Mouse (Mus musculus) neural tube, embryonic 12.5 days (tissue): ENCODE measurements around the gene Eef1g. TPM values are rescaled to one million over a fixed set of nuclear protein-coding genes. Genes with fewer than 3 reads are reported as not detected.
"Not testable (repeated sequence)": the region's sequence is repeated elsewhere in the genome, so short reads cannot be mapped to it uniquely, and the experiment has no call there.

Experiments used
- ATAC-seq: fragments of 200-750 bp; cut with Nextera tagmentation; 2 replicates; pipeline ENCODE4 v1.8.0; 2017; ENCODE audit warnings: low read depth, mild to moderate bottlenecking, moderate TSS enrichment, moderate library complexity; ENCODE audit not compliant: low FRiP score
- H3K27ac ChIP-seq: fragments of 300-500 bp; sonication (generic); 2 replicates; pipeline ENCODE4 v1.5.1; 2016
- H3K27me3 ChIP-seq: fragments of 300-500 bp; sonication (generic); replicated peaks from 2 replicates; pipeline ENCODE4 v1.6.1; 2016; ENCODE audit warnings: mild to moderate bottlenecking
- H3K36me3 ChIP-seq: fragments of 300-500 bp; sonication (generic); 2 replicates; pipeline ENCODE4 v1.6.1; 2016; ENCODE audit warnings: mild to moderate bottlenecking
- H3K4me1 ChIP-seq: fragments of 300-500 bp; sonication (generic); 2 replicates; pipeline ENCODE4 v1.6.1; 2016
- H3K4me2 ChIP-seq: fragments of 300-500 bp; sonication (generic); replicated peaks from 2 replicates; pipeline ENCODE4 v1.6.1; 2016; ENCODE audit warnings: mild to moderate bottlenecking
- H3K4me3 ChIP-seq: fragments of 300-500 bp; sonication (generic); 2 replicates; pipeline ENCODE4 v1.5.1; 2016
- H3K9ac ChIP-seq: fragments of 300-500 bp; sonication (generic); 2 replicates; pipeline ENCODE4 v1.6.1; 2016; ENCODE audit warnings: mild to moderate bottlenecking
- H3K9me3 ChIP-seq: fragments of 300-500 bp; sonication (generic); 2 replicates; pipeline ENCODE4 v1.6.1; 2016; ENCODE audit warnings: mild to moderate bottlenecking
- WGBS: fragments of 180-500 bp; shearing (Covaris S2); methylation state at CpG from one replicate; pipeline ENCODE4 v1.1.7; 2016; 5-methylcytosine and 5-hydroxymethylcytosine counted together
- polyA plus RNA-seq: library from polyadenylated mRNA; unstranded; fragments of >200 nt; fragmentation: Nextera tagmentation; extraction: Ambion mirVana; gene quantifications from 2 replicates; pipeline ENCODE4 v1.2.1, GENCODE M21; 2016

The Eef1g gene
- polyA plus RNA-seq, 1 experiment from 2014 or later = 360 TPM

DNA sequence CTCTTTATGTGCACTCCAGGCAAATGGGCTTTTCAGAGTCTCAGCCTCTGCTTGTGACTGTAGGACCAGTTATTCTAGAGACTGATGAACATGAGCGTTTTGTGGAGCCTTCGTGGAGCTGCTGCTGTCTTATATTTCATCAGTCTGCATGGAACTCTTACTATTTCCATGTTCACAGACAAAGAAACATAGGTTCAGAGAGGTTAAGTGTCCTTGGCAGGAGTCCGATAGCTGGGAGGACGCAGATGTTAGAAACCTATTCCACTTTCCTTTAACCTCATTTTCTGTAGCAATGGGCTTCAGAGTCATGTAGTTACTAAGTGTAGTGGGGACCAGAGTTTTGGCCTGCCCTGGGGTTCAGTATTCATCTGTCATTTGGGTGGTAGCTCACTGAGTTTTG, 32.4 kb downstream of the Eef1g start:
- H3K4me3 ChIP-seq = no peak overlapping the region
- H3K9ac ChIP-seq = no peak overlapping the region
- ATAC-seq = no peak
- H3K27ac ChIP-seq = no peak overlapping the region
- no peaks in the 10 kb centered on the region for H3K9me3 ChIP-seq
- WGBS = 92% methylated on average over 4 of the region's 4 CpGs
- no peak overlapping the region for H3K4me2 ChIP-seq
- H3K4me1 ChIP-seq = no peaks in the 10 kb centered on the region
- no peaks in the 10 kb centered on the region for H3K36me3 ChIP-seq
- no peaks in the 10 kb centered on the region for H3K27me3 ChIP-seq

DNA sequence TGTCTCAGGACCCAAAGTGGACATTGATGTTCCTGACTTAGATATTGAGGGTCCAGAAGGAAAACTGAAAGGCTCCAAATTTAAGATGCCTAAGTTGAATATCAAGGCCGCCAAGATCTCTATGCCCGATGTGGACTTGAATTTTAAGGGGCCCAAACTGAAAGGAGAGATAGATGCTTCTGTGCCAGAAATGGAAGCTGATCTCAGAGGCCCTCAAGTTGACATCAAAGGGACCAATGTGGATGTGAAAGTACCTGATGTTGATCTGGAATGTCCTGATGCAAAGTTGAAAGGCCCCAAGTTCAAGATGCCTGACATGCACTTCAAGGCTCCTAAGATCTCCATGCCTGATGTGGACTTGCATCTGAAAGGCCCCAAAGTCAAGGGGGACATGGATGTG, 40.1 kb downstream of the Eef1g start:
- H3K4me1 ChIP-seq, H3K36me3 ChIP-seq, H3K27me3 ChIP-seq, H3K9ac ChIP-seq, ATAC-seq, H3K27ac ChIP-seq, H3K4me3 ChIP-seq, H3K4me2 ChIP-seq, H3K9me3 ChIP-seq: not testable (repeated sequence)
- WGBS = 89% methylated on average over 2 of the region's 2 CpGs

DNA sequence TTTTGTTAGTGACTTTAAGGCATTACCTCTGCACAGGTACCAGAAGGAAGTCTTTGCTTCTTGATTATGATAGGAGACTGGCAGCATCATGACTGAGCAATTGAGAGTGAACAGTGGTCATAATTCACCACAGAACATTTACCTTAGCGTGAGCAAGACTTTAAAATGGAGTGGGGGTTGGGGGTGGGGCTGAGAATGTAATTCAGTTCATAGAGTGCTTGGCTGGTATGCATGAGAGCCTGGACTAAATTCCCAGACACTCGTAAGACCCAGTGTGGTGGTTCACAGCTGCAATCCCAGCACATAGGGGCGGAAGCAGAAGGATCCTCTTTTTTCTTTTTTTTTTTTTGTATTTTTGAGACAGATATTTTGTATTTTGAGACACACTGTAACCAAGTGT, 52.5 kb downstream of the Eef1g start:
- no peaks in the 10 kb centered on the region for H3K4me1 ChIP-seq
- no peaks in the 10 kb centered on the region for H3K27me3 ChIP-seq
- 83% methylated on average over 3 of the region's 3 CpGs for WGBS
- H3K9ac ChIP-seq = no peak overlapping the region
- ATAC-seq = no peak
- no peak overlapping the region for H3K27ac ChIP-seq
- H3K4me2 ChIP-seq = no peak overlapping the region
- no peaks in the 10 kb centered on the region for H3K9me3 ChIP-seq
- H3K36me3 ChIP-seq = no peaks in the 10 kb centered on the region
- H3K4me3 ChIP-seq = no peak overlapping the region

DNA sequence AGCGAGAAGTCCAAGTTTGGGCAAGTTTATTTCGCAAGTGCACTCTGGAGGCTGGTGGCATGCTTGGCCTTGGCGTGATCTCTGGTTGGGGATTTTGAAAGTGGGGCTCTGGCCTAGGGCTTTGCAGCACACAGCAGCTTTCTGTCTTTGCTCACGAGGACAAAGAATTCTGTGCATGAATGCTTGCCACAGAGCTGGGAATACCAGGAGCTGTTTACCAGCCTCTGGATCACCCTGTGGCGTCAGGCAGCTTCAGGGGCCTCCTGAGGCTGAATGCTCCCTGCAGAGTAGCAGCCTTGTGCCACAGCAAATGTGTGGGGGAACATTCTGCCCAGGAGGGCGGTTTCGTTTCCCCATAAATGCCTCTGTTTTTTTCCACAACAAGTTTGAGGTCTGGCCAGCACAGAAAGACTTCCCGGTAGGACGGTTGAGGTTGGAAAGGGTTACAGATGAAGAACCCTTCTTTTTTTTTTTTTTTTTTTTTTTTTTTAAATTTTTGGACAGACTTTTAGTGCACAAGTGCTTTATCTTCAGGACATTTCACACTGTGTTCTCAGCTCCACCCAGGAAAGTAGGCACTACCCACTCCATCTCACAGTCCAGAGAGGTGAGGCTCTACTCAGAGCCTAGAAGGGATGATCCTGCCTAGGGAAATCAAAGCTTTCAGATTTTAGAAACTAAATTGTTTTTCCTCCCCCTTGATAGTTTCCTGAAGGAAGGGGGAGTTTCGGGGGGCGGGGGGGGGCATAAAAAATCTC, 56.4 kb downstream of the Eef1g start:
- H3K4me1 ChIP-seq = 0 out of 2 replicates have a peak, but pooled peaks cover 3% of the 10 kb centered on the region
- H3K36me3 ChIP-seq = no peaks in the 10 kb centered on the region
- no peak for ATAC-seq
- H3K27ac ChIP-seq = no peak overlapping the region
- H3K27me3 ChIP-seq = no peaks in the 10 kb centered on the region
- 64% methylated on average over 11 of the region's 11 CpGs for WGBS
- no peak overlapping the region for H3K4me2 ChIP-seq
- no peak overlapping the region for H3K9ac ChIP-seq
- H3K4me3 ChIP-seq = no peak overlapping the region
- no peaks in the 10 kb centered on the region for H3K9me3 ChIP-seq

DNA sequence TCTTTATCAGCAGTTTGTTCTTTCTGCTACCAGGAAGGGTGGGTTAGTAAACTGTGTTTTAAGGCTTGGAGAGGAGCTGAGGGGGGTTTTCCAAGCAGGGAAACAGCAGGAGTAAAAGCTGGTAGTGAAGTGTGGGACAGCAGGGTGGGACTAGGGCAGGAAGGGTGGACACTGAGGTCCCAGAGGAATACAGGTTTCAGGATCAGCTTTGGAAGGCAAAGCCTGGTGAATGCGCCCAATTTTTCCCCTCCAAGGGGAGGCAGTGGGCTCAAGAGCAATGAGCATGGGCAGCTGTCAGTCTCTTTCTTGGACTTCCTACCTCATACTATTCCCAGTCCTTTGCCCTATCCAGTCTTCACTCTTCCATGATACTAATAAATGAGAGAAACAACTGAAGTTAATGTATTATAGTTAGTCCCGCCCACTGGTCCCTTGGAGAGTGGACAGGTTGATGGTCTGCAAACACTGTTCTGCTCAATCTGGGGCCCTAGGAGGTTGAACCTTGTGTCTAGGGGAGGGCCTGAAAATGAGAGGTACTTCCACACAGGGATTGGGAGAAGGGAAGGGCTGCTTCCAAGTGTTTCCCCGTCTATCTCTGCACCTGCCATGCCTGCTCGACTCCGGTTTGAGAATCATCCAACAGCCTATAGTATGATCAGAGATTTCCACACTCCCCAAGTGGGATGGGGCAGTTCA, 58.9 kb downstream of the Eef1g start:
- no peaks in the 10 kb centered on the region for H3K27me3 ChIP-seq
- no peak overlapping the region for H3K9ac ChIP-seq
- no peaks in the 10 kb centered on the region for H3K9me3 ChIP-seq
- no peak overlapping the region for H3K4me3 ChIP-seq
- no peak overlapping the region for H3K4me2 ChIP-seq
- H3K27ac ChIP-seq = no peak overlapping the region
- 0 out of 2 replicates have a peak, but pooled peaks cover 3% of the 10 kb centered on the region for H3K4me1 ChIP-seq
- WGBS = 94% methylated on average over 5 of the region's 5 CpGs
- ATAC-seq = no peak
- H3K36me3 ChIP-seq = no peaks in the 10 kb centered on the region

DNA sequence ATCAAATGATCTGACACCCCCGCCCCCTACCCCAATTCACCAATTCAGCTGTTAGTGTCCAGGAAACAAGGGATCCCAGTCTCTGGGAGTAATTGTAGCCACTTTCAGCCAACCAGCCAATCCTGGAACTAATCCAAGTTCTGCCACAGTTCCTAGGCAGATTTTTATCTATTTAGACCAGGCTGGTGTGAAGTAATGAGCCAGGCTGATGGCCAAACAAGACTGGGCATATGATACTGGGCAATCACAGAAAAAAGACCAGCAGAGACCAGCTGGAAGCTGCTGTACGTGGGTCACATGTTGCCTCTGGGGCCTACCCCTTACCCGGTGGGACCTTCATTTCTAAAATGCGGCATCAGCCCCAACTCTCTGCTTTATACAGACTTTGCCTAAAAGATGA, 59.8 kb downstream of the Eef1g start:
- no peak for ATAC-seq
- Histone ChIP-seq H3K4me1 (0 out of 2 replicates have a peak, but pooled peaks cover 3% of the 10 kb centered on the region), H3K9me3 (no peaks in the 10 kb centered on the region), H3K9ac (no peak overlapping the region), H3K27ac (no peak overlapping the region), H3K36me3 (no peaks in the 10 kb centered on the region), H3K27me3 (no peaks in the 10 kb centered on the region), H3K4me3 (no peak overlapping the region), H3K4me2 (no peak overlapping the region)
- WGBS = 86% methylated on average over 4 of the region's 4 CpGs

DNA sequence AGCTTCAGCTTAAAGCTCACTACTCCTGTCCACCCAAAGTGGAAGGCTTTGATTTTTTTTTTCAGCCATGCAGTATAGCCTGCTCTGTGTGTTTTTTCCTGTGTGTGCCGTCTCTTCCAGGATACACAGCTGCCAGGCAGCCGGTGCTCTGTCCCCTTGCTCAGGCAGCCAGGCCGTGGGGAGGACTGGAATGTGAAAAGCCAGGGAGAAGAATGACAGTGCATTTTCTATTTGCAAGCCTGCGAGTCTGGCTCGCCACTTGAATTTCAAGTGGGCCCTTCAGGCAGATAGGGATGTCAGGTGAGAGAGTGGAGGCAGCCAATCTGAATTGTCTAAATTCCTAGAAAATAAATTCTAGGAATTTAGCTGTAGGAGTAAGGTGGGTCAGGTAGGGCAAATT, 61.0 kb downstream of the Eef1g start:
- Histone ChIP-seq H3K36me3 (no peaks in the 10 kb centered on the region), H3K27ac (no peak overlapping the region), H3K4me3 (no peak overlapping the region), H3K4me1 (0 out of 2 replicates have a peak, but pooled peaks cover 3% of the 10 kb centered on the region), H3K4me2 (no peak overlapping the region), H3K9ac (no peak overlapping the region), H3K27me3 (no peaks in the 10 kb centered on the region), H3K9me3 (no peaks in the 10 kb centered on the region)
- no peak for ATAC-seq
- WGBS = 35% methylated on average over 5 of the region's 5 CpGs

Other genes starting within 250 kb of the Eef1g start
- 144 and 147 TPM in 2 replicates for gene Slc3a2, start 243.7 kb upstream of the Eef1g start, polyA plus RNA-seq
- 83.5 and 85.1 TPM in 2 replicates for gene Wdr74, start 231.2 kb upstream of the Eef1g start, polyA plus RNA-seq
- 2.3 and 3.6 TPM in 2 replicates for gene 1700092M07Rik, start 226.3 kb upstream of the Eef1g start, polyA plus RNA-seq
- 129 TPM in 2 replicates for gene Stx5a, start 225.6 kb upstream of the Eef1g start, polyA plus RNA-seq
- 186 and 216 TPM in 2 replicates for gene Nxf1, start 210.0 kb upstream of the Eef1g start, polyA plus RNA-seq
- 199 and 210 TPM in 2 replicates for gene Tmem223, start 196.0 kb upstream of the Eef1g start, polyA plus RNA-seq
- gene Tmem179b, start 192.6 kb upstream of the Eef1g start, polyA plus RNA-seq = 37.2 and 39.0 TPM in 2 replicates
- gene Taf6l, start 180.6 kb upstream of the Eef1g start, polyA plus RNA-seq = 29.9 and 34.4 TPM in 2 replicates
- gene Polr2g, start 168.5 kb upstream of the Eef1g start, polyA plus RNA-seq = 152 and 158 TPM in 2 replicates
- gene Zbtb3, start 164.5 kb upstream of the Eef1g start, polyA plus RNA-seq = 7.2 and 7.5 TPM in 2 replicates
- 55.2 and 57.7 TPM in 2 replicates for gene Ttc9c, start 147.7 kb upstream of the Eef1g start, polyA plus RNA-seq
- 5.7 and 7.5 TPM in 2 replicates for gene Hnrnpul2, start 147.0 kb upstream of the Eef1g start, polyA plus RNA-seq
- gene AC129217.1, start 137.3 kb upstream of the Eef1g start, polyA plus RNA-seq = 0.45 TPM in 1 of 2 replicates, not detected in the other
- 66.1 and 68.5 TPM in 2 replicates for gene Bscl2, start 129.6 kb upstream of the Eef1g start, polyA plus RNA-seq
- gene Gng3, start 127.8 kb upstream of the Eef1g start, polyA plus RNA-seq = 203 and 211 TPM in 2 replicates
- 0.47 and 0.56 TPM in 2 replicates for gene Lrrn4cl, start 116.3 kb upstream of the Eef1g start, polyA plus RNA-seq
- 186 and 193 TPM in 2 replicates for gene Ubxn1, start 95.5 kb upstream of the Eef1g start, polyA plus RNA-seq
- gene Uqcc3, start 86.1 kb upstream of the Eef1g start, polyA plus RNA-seq = 62.2 and 66.0 TPM in 2 replicates
- gene Lbhd1, start 83.3 kb upstream of the Eef1g start, polyA plus RNA-seq = 63.3 and 89.5 TPM in 2 replicates
- not detected in 2 replicates for gene Gm49403, start 83.1 kb upstream of the Eef1g start, polyA plus RNA-seq
- gene 1810009A15Rik, start 78.2 kb upstream of the Eef1g start, polyA plus RNA-seq = 82.0 and 98.5 TPM in 2 replicates
- not detected in 2 replicates for gene Gm49416, start 78.1 kb upstream of the Eef1g start, polyA plus RNA-seq
- gene Ints5, start 74.0 kb upstream of the Eef1g start, polyA plus RNA-seq = 43.6 and 47.3 TPM in 2 replicates
- 116 and 119 TPM in 2 replicates for gene Ganab, start 69.0 kb upstream of the Eef1g start, polyA plus RNA-seq
- 84.2 and 91.5 TPM in 2 replicates for gene B3gat3, start 46.7 kb upstream of the Eef1g start, polyA plus RNA-seq
- 2.1 and 2.3 TPM in 2 replicates for gene Rom1, start 37.7 kb upstream of the Eef1g start, polyA plus RNA-seq
- 14.1 and 14.3 TPM in 2 replicates for gene Eml3, start 37.5 kb upstream of the Eef1g start, polyA plus RNA-seq
- gene Mta2, start 25.2 kb upstream of the Eef1g start, polyA plus RNA-seq = 175 and 177 TPM in 2 replicates
- 32.5 and 34.6 TPM in 2 replicates for gene Tut1, start 13.2 kb upstream of the Eef1g start, polyA plus RNA-seq
- gene Ahnak, start 22.2 kb downstream of the Eef1g start, polyA plus RNA-seq = 5.0 and 6.3 TPM in 2 replicates
- gene Scgb1a1, start 120.9 kb downstream of the Eef1g start, polyA plus RNA-seq = not detected in 2 replicates
- 15.9 and 16.5 TPM in 2 replicates for gene Asrgl1, start 168.6 kb downstream of the Eef1g start, polyA plus RNA-seq